8 mouse cellular contexts compared by ENCODE assay signal in genomic region chr9:118478839-118479507, GRCm38 (mm10). TPM values are rescaled to one million over a fixed set of nuclear protein-coding genes. Genes with fewer than 3 reads are reported as not detected.
DNase-seq lines count a peak whose midpoint lies in the region; ATAC-seq and TF ChIP-seq lines count a peak whose summit lies in the region.

No protein-coding gene starts in this region.

- ATAC-seq in forebrain, embryonic 11.5 days (replicated peaks; ENCODE audit: low FRiP score) = peak; percentile 64
- peak; percentile 38 for ATAC-seq in intestine, postnatal 0 days
- ATAC-seq in megakaryocyte-erythroid progenitor cell, adult 5-6 weeks (replicated peaks; ENCODE audit: low FRiP score, low TSS enrichment, poor library complexity, severe bottlenecking) = 0 out of 2 replicates have a peak, but pooled peaks have one; percentile 31

- H3K9me3 ChIP-seq in forebrain, embryonic 11.5 days (ENCODE audit: control insufficient read depth, low read length) = no peaks in the 10 kb centered on the region
- no peaks in the 10 kb centered on the region for H3K9me3 ChIP-seq in intestine, postnatal 0 days (ENCODE audit: control insufficient read depth)

- H3K4me2 ChIP-seq in forebrain, embryonic 11.5 days (ENCODE audit: low read depth, low read length, severe bottlenecking) = peak overlapping the region; percentile 55
- peak overlapping the region; percentile 74 for H3K4me2 ChIP-seq in intestine, postnatal 0 days (replicated peaks; ENCODE audit: low read depth)

- intact Hi-C loops in left cerebral cortex, adult 2 months (cut with DNase I) = no loop called here
- intact Hi-C loops in left cerebral cortex, postnatal 25 days (cut with DNase I) = loop anchor here (5.0 kb wide), 1 partner anchor 1227 kb away; no protein-coding TSS in a partner anchor

- H3K27ac ChIP-seq in left cerebral cortex, adult 2 months = no peak overlapping the region
- H3K27ac ChIP-seq in bone marrow, adult 2 months (ENCODE audit: control insufficient read depth, insufficient read depth, low read depth, low read length, poor library complexity) = peak overlapping the region; percentile 10; the same call in 1 of the 2 replicates
- peak overlapping the region; percentile 31; the same call in 1 of the 2 replicates for H3K27ac ChIP-seq in forebrain, embryonic 11.5 days (ENCODE audit: low read depth, low read length)
- H3K27ac ChIP-seq in intestine, postnatal 0 days (ENCODE audit: low read depth, low read length) = no peak overlapping the region

- peak overlapping the region; percentile 56 for H3K9ac ChIP-seq in forebrain, embryonic 11.5 days (ENCODE audit: low read length)
- H3K9ac ChIP-seq in intestine, postnatal 0 days (ENCODE audit: low read depth, low read length) = no peak overlapping the region; the same call in 1 of the 2 replicates

- 2% methylated on average over 87 of the region's 87 CpGs for WGBS in bone marrow, adult 2 months
- under 1% methylated on average over 78 of the region's 87 CpGs for WGBS in forebrain, embryonic 11.5 days
- WGBS in intestine, postnatal 0 days = 2% methylated on average over 62 of the region's 87 CpGs

- H3K36me3 ChIP-seq in forebrain, embryonic 11.5 days (ENCODE audit: control insufficient read depth, insufficient read depth, low read length) = no peaks in the 10 kb centered on the region
- H3K36me3 ChIP-seq in intestine, postnatal 0 days (ENCODE audit: control insufficient read depth, insufficient read depth) = no peaks in the 10 kb centered on the region

- no peak for DNase-seq in left cerebral cortex, adult 2 months (ENCODE audit: extremely low spot score in 1 of 2, low spot score in 2 of 2)
- DNase-seq in left cerebral cortex, postnatal 25 days (ENCODE audit: low spot score in 2 of 2) = no peak
- DNase-seq in forebrain, embryonic 11.5 days (ENCODE audit: low spot score) = peak; percentile 78
- DNase-seq in thymus, postnatal 14 days = peak; percentile 61
- DNase-seq in left cerebral cortex, adult 8-10 months (ENCODE audit: low spot score in 2 of 2) = no peak

- peak overlapping the region; percentile 35 for H3K4me3 ChIP-seq in left cerebral cortex, adult 2 months
- H3K4me3 ChIP-seq in bone marrow, adult 2 months (replicated peaks; ENCODE audit: control insufficient read depth, low read depth, low read length) = no peak overlapping the region
- peak overlapping the region; percentile 42 for H3K4me3 ChIP-seq in forebrain, embryonic 11.5 days (ENCODE audit: low read depth, low read length)
- H3K4me3 ChIP-seq in intestine, postnatal 0 days (ENCODE audit: low read depth, low read length) = peak overlapping the region; percentile 52

- TF ChIP-seq CTCF in left cerebral cortex, adult 2 months (IDR thresholded peaks at IDR 0.05) = peak; percentile 45
- no peak for TF ChIP-seq CTCF in bone marrow, adult 2 months (IDR thresholded peaks at IDR 0.05; ENCODE audit: control insufficient read depth, insufficient read depth, low read length)
- peak; percentile 65 for TF ChIP-seq CTCF in intestine, postnatal 0 days (IDR thresholded peaks at IDR 0.05; ENCODE audit: low read depth)

- H3K27me3 ChIP-seq in forebrain, embryonic 11.5 days (ENCODE audit: control insufficient read depth, insufficient read depth, low read length) = peaks cover 76% of the 10 kb centered on the region
- H3K27me3 ChIP-seq in intestine, postnatal 0 days (replicated peaks; ENCODE audit: control insufficient read depth, insufficient read depth, low read length) = peaks cover 89% of the 10 kb centered on the region

- no peak for TF ChIP-seq POLR2A in bone marrow, adult 2 months (IDR thresholded peaks at IDR 0.05; ENCODE audit: borderline replicate concordance, control insufficient read depth, low read depth, low read length)

- no peaks in the 10 kb centered on the region for H3K4me1 ChIP-seq in bone marrow, adult 2 months (ENCODE audit: control insufficient read depth, insufficient read depth, low read length)
- H3K4me1 ChIP-seq in forebrain, embryonic 11.5 days (replicated peaks; ENCODE audit: control insufficient read depth, insufficient read depth, low read length) = peaks cover 18% of the 10 kb centered on the region; the same call in 1 of the 2 replicates
- H3K4me1 ChIP-seq in intestine, postnatal 0 days (replicated peaks; ENCODE audit: control insufficient read depth, insufficient read depth, low read length) = no peaks in the 10 kb centered on the region; the same call in 1 of the 2 replicates

RNA-seq across cellular contexts. Expression of gene Eomes, which starts 1.0 kb away (rescaled TPM):
- total RNA-seq in left cerebral cortex, adult 2 months (2021) = under 1 TPM in 1 of 2 experiments, not detected in 1; 0.16 TPM
- under 1 TPM; 0.16 to 0.23 TPM for total RNA-seq in left cerebral cortex, postnatal 25 days (2021)
- polyA plus RNA-seq in bone marrow, adult 2 months (2011; ENCODE audit: insufficient read depth, insufficient read length, low replicate concordance, missing spikeins) = 0.49 and 0.85 TPM in 2 replicates
- polyA plus RNA-seq in forebrain, embryonic 11.5 days (2014; fragmentation: Nextera tagmentation; extraction: Ambion mirVana) = 22.9 and 25.8 TPM in 2 replicates
- not detected in 2 replicates for polyA plus RNA-seq in intestine, postnatal 0 days (2015; fragmentation: Nextera tagmentation; extraction: Ambion mirVana)
- not detected in 2 replicates for total RNA-seq in megakaryocyte-erythroid progenitor cell, adult 5-6 weeks (2014; fragmentation: Nextera tagmentation)
- total RNA-seq in megakaryocyte-erythroid progenitor cell, adult 5-6 weeks (2017) = 1.2 TPM in 1 of 2 replicates, not detected in the other
- total RNA-seq in left cerebral cortex, adult 8-10 months (2022) = 1 to 10 TPM in 1 of 4 experiments, under 1 TPM in 3; 0.18 to 1.0 (median 0.32) TPM

RNA-seq across cellular contexts. Expression of gene Golga4, which starts 27.1 kb away (rescaled TPM):
- 100 to 1,000 TPM; 108 to 110 TPM for total RNA-seq in left cerebral cortex, adult 2 months (2021)
- total RNA-seq in left cerebral cortex, postnatal 25 days (2021) = 100 to 1,000 TPM in 1 of 2 experiments, 10 to 100 TPM in 1; 85.3 to 104 TPM
- polyA plus RNA-seq in bone marrow, adult 2 months (2011; ENCODE audit: insufficient read depth, insufficient read length, low replicate concordance, missing spikeins) = 26.7 and 47.1 TPM in 2 replicates
- polyA plus RNA-seq in forebrain, embryonic 11.5 days (2014; fragmentation: Nextera tagmentation; extraction: Ambion mirVana) = 60.8 and 66.8 TPM in 2 replicates
- polyA plus RNA-seq in intestine, postnatal 0 days (2015; fragmentation: Nextera tagmentation; extraction: Ambion mirVana) = 52.5 and 57.4 TPM in 2 replicates
- total RNA-seq in megakaryocyte-erythroid progenitor cell, adult 5-6 weeks (2014; fragmentation: Nextera tagmentation) = 48.5 and 49.5 TPM in 2 replicates
- 74.2 and 87.3 TPM in 2 replicates for total RNA-seq in megakaryocyte-erythroid progenitor cell, adult 5-6 weeks (2017)
- 100 to 1,000 TPM in 2 of 4 experiments, 10 to 100 TPM in 2; 97.1 to 109 (median 99.4) TPM for total RNA-seq in left cerebral cortex, adult 8-10 months (2022)

Comparison
In these comparisons a context has a peak if more than half of its experiments do, and no peak if none do; other contexts are left out.
1. DNase-seq: peak in forebrain, embryonic 11.5 days (single experiment) and thymus, postnatal 14 days (single experiment); none in left cerebral cortex, adult 2 months (0 of 2), left cerebral cortex, postnatal 25 days (0 of 2) and left cerebral cortex, adult 8-10 months (0 of 2).
2. H3K27ac ChIP-seq: peak in bone marrow, adult 2 months (single experiment) and forebrain, embryonic 11.5 days (single experiment); none in left cerebral cortex, adult 2 months (single experiment) and intestine, postnatal 0 days (single experiment).
3. Peak in every context shown above with its lines, with median percentiles within 50 percentile points of each other: ATAC-seq.